Mouse (Mus musculus): ENCODE data around the gene Mnat1.
"Not testable (repeated sequence)": the region's sequence is repeated elsewhere in the genome, so short reads cannot be mapped to it uniquely, and the experiment has no call there.

Gene Mnat1

GRCm38 (mm10) chr12:73147236-73147635, 23.7 kb downstream of the Mnat1 start:
- DNase-seq (ENCODE audit: low spot score in 2 of 2) = no peak

DNA sequence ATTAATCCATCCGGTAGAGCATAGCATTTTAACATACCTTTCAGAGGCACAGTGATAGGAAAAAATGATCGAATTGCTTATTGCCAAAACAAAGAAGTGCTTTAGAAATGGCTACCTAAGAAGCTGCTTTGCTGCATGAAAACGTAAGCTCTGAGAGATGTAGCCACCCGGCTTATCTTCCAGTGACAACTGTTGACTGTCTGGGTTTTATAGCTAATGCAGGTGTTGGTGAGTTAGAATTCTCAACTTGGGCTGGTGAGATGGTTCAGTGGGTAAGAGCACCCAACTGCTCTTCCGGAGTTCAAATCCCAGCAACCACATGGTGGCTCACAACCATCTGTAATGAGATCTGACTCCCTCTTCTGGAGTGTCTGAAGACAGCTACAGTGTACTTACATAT, 27.5 kb downstream of the Mnat1 start:
- DNase-seq (ENCODE audit: low spot score in 2 of 2) = not testable (repeated sequence)

DNA sequence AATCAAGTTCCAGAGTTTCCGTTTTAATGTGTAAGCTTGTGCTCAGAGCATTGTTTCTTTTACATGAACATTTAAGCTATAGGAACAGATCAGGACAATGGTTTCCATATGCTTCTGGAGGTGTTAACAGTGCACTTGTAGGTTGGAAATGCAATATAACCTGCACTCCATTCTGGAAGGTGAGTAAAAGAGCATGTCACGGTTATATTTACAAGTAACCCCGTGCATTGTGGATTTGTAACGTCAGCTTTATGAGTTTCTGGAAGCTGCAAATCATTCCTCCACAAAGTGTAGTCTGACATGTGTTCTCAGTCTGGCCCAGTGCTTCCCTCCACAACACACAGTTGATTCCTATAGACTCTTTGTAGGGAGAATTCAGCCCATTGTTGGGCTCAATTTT, 30.6 kb downstream of the Mnat1 start:
- DNase-seq (ENCODE audit: low spot score in 2 of 2) = no peak

DNA sequence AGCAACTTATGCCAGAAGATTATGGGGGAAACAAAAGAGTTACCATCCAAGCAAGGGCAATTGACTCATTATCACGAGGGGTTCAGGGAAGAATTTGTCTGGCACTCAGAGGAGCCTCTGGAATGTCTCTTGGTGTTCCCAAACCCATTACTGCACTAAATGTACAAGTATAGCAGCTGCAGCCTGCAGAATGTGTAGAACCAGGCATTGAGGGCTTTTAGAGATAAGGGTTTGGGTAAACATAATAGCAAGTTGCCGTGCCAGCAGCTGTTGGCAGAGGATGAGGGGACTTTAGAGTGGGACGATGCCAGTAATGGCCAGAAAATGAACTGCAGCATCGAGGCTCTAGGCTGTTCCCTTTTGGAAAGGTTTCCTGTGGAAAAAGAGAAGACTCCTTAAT, 36.8 kb downstream of the Mnat1 start:
- DNase-seq (ENCODE audit: low spot score in 2 of 2) = no peak

DNA sequence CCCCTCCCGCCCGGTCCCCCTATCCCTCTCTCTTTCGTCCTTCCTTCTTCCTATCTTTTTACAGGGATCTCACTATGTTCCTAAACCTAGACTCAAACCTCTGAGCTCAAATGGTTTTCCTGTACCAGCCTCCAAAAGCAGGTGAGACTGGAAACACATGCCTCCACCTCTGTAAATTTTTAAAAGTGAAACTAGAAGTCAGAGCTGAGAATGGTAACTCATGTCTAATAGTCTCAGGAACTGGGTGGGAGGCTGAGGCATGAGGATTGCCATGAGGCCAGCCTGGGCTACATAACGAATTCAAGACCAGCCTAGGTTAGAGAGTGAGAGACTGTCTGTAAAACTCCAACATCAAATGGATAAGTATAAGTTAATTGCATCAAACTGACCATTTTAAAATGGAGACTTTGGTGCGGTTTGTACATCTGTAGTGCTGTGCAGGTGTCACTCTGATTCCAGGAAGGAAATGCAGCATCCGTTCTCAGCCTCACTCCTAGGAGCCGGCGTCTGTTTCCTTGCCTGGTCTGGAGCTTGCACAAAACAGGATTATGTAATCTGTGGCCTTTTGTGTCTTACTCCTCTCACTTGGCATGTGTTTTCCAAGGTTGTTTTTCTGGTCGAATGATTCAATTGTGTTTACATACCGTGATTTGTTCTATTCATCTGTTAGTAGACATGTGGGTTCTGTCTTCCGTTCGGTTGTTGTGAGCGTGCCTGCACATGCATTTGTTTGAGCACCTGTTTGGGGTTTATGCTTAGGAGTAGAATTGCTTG, 39.1 kb downstream of the Mnat1 start:
- no peak for DNase-seq (ENCODE audit: low spot score in 2 of 2)

- DNase-seq (ENCODE audit: low spot score in 2 of 2) = no peak
Measured at GRCm38 (mm10) chr12:73170794-73171193, 47.3 kb downstream of the Mnat1 start.

DNA sequence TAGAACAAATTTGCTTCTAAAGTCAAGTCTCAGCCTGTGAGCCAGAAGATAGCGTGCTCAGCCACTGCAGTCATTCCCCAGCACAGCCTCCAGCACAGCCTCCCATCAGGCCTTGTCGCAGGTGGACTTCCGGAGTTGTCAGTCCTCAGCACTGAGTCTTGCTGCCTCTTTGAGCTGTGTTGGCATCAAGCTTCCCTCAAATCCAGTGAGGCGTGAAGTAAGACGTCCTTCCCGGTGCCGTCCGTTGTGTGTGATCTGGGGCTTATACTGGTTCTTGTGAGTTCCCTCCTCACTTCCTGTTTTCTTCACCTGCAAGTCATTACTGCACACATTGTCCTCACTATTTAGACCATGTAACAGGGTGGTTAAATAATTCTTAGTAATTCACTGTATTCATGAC, 60.4 kb downstream of the Mnat1 start:
- DNase-seq (ENCODE audit: low spot score in 2 of 2) = no peak

- no peak for DNase-seq (ENCODE audit: low spot score in 2 of 2)
Measured at GRCm38 (mm10) chr12:73197363-73197762, 73.8 kb downstream of the Mnat1 start.

GRCm38 (mm10) chr12:73198451-73198850, 74.9 kb downstream of the Mnat1 start:
- no peak for DNase-seq (ENCODE audit: low spot score in 2 of 2)

GRCm38 (mm10) chr12:73199375-73199774, 75.9 kb downstream of the Mnat1 start:
- no peak for DNase-seq (ENCODE audit: low spot score in 2 of 2)

DNA sequence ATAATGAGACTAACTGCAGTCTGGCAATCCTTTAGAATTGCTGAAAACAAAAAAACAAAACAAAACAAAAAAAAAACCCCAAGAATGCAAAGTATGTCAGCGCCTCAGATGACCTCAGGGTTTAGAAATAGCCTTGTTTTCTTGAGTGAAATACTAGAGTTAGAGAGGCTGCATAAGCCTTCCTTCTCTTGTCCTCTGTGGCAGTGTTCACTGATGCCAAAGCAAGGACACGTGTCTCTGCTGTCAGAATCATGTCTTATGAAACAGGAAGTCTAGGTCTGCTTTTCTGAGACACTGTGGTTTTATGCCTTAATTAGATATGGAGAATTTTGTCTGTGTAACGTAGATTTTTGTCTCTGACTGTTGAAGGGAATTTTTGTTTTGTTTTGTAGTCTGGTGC, 78.1 kb downstream of the Mnat1 start:
- no peak for DNase-seq (ENCODE audit: low spot score in 2 of 2)

GRCm38 (mm10) chr12:73205710-73206649, 82.5 kb downstream of the Mnat1 start:
- DNase-seq (ENCODE audit: low spot score in 2 of 2) = no peak

GRCm38 (mm10) chr12:73207008-73207407, 83.5 kb downstream of the Mnat1 start:
- DNase-seq (ENCODE audit: low spot score in 2 of 2) = no peak

- no peak for DNase-seq (ENCODE audit: low spot score in 2 of 2)
Measured at GRCm38 (mm10) chr12:73207461-73207860, 83.9 kb downstream of the Mnat1 start.

DNA sequence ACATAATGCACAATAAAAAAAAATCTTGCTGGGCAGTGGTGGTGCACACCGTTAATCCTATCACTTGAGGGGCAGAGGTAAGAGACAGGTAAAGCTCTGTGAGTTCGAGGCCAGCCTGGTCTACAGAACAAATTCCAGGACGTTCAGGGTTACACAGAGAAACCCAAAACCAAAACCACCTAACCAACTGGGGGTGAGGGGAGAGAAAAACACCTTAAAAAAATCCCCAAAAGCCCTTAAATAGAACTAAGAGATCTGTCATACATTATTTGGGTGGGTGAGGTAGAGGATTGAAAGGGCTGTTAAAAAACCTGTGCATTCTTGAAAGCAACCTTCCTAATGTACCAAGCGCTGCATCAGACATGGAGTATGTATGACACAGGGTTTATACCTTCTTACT, 85.0 kb downstream of the Mnat1 start:
- no peak for DNase-seq (ENCODE audit: low spot score in 2 of 2)

DNA sequence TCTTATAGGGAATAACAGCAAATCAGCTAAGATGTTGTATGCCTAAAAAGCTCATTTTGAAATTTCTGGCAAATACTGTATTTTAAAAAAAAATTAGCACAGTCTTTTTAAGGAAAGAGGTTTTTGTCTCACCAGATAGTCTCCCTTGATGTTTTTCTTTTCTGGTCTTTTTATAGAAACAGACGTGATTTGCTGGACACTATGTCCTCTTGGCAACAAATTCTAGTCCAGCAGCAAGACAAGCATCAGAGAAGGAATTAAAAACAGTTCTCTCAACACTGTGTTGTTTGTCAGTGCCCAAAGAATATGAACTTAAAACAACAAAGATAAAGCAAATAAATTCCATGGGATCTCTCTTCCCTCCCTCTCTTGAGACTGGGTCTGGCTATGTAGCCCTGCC, 85.6 kb downstream of the Mnat1 start:
- DNase-seq (ENCODE audit: low spot score in 2 of 2) = no peak

DNA sequence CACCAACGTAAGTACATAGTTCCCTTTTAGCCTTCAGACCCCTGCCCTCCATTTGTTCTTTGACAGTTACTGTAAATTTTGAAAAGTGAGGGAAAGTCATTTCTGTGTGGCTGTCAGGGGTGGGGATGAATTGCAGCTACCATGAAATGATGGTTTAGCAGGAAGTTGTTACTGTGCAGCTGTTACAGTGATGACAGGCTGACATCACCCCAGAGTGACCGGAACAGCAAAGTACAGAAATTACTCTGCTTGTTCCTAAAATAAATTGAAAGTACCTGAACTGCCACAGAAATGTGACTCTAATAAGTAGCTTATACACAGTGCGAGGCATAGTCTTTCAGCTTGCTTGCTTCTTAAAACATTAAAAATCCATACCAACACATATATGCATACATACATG, 86.9 kb downstream of the Mnat1 start:
- DNase-seq (ENCODE audit: low spot score in 2 of 2) = no peak

DNA sequence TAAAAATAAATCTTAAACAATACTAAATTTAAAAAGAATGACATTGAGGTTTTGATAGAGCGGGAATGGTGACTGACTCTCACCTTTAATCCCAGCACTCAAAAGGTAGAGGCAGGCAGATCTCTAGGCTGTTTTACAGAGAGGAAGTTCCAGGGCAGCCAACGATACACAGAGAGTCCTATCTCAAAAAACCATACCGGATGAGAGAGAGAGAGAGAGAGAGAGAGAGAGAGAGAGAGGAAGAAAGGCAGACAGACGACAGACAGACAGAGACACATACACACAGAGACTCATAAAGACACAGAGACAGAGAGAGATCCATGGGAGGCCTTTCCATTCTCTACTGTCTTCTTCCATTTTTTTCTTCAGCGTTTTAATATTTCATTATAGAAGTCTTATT, 92.3 kb downstream of the Mnat1 start:
- DNase-seq (ENCODE audit: low spot score in 2 of 2) = no peak

DNA sequence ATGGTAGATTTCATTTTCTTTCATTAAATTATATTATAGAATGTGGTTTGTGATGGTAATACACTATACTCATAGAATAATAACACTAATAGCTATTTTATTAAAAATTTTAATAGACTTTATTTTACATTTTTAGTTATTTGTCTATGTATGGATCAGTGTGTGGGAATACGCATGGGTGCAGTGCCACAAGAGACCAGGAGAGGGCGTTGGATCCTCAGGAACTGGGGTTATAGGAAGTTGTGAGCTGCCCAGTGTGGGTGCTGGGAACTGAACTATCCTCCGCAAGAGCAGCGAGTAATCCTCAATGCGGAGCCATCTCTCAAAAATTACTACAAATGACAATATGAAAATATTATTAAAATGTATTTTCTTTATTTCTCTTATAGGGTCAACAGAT, 95.1 kb downstream of the Mnat1 start:
- no peak for DNase-seq (ENCODE audit: low spot score in 2 of 2)

- DNase-seq (ENCODE audit: low spot score in 2 of 2) = no peak
Measured at GRCm38 (mm10) chr12:73221235-73221634, 97.7 kb downstream of the Mnat1 start.

DNA sequence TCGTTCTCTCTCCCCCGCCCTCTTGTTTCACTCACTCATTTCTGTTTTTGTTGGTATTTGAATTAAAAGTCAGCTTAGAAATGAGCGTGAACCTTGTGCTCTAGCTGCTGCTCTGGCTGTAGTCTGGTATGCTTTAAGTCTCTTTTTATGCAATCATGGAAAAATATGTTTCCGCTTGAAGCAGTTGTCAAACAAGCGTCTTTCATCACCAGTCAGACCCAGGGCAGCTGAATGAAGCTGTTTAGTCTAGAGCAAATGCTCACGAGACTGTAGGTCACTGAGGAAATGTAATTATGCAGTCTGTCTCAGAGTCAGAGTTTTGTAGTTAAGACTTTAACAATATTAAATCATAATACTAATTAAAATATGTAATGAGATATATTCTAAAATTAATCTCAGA, 100.4 kb downstream of the Mnat1 start:
- DNase-seq (ENCODE audit: low spot score in 2 of 2) = no peak

GRCm38 (mm10) chr12:73228427-73228826, 104.9 kb downstream of the Mnat1 start:
- DNase-seq (ENCODE audit: low spot score in 2 of 2) = no peak

- no peak for DNase-seq (ENCODE audit: low spot score in 2 of 2)
Measured at GRCm38 (mm10) chr12:73230196-73230595, 106.7 kb downstream of the Mnat1 start.

Measured in frontal cortex, postnatal 25 days (tissue).